Mouse (Mus musculus) megakaryocyte progenitor cell, adult 5-6 weeks (primary cell): ENCODE results near the gene Psmc3ip. TPM values are rescaled to one million over a fixed set of nuclear protein-coding genes. Genes with fewer than 3 reads are reported as not detected.
"Not testable (repeated sequence)": the region's sequence is repeated elsewhere in the genome, so short reads cannot be mapped to it uniquely, and the experiment has no call there.

Experiments
- ATAC-seq: replicated peaks from 2 replicates; pipeline ENCODE4 v1.8.0; 2016; ENCODE audit warnings: mild to moderate bottlenecking, moderate TSS enrichment, inconsistent platforms; ENCODE audit not compliant: poor library complexity
- total RNA-seq, 2 experiments: library from RNA; stranded (forward) in 1 of 2; stranded (reverse) in 1 of 2; fragments of 157-497, 149-512 nt in 1 of 2; fragments of 200-1000 nt in 1 of 2; gene quantifications; 2 replicates each; pipeline versions ENCODE4 v1.2.3 to v1.2.4; 2015 to 2017

Psmc3ip gene
- total RNA-seq (2015), result 32.7 and 40.2 TPM in 2 replicates
- 58.6 and 67.8 TPM in 2 replicates for total RNA-seq (2017)

DNA sequence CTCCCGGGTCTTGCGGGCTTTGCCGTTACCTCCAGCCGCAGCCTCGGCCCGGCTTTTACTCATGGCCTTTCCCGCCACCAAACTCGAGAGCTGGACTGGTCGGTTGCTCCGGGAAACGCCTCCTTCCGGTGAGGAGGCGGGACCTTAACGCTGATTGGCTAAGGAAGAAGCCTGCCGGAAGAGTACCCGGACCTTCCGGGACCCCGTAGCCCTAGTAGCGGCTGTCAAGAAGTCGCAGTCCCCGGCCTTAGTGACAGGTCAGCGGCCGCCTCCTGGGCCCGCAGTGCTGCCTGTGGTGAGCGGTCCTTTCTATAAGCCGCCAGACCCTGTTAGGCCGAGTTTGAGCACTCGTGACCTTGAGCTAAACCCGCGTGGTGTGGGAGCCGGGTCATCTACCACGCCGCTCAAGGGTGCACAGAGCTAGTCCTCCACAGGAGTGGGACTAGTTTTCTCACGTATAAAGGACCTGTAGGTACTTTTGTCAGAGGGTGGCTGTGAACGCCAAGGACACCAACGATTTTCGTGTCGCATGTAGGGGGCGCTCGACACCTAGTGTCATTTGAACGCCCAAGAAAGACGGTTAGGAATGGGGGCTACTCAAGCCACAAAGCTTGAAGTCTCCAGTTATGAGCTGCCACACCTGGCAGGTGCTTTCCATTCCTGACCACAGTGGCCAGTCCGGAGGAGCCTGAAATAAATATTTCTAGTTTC is at the start of gene Psmc3ip:
TSS of gene Psmc3ip (minus strand) at position 123 of the 711 bp plus-strand sequence.
- peak; percentile 97 for ATAC-seq

DNA sequence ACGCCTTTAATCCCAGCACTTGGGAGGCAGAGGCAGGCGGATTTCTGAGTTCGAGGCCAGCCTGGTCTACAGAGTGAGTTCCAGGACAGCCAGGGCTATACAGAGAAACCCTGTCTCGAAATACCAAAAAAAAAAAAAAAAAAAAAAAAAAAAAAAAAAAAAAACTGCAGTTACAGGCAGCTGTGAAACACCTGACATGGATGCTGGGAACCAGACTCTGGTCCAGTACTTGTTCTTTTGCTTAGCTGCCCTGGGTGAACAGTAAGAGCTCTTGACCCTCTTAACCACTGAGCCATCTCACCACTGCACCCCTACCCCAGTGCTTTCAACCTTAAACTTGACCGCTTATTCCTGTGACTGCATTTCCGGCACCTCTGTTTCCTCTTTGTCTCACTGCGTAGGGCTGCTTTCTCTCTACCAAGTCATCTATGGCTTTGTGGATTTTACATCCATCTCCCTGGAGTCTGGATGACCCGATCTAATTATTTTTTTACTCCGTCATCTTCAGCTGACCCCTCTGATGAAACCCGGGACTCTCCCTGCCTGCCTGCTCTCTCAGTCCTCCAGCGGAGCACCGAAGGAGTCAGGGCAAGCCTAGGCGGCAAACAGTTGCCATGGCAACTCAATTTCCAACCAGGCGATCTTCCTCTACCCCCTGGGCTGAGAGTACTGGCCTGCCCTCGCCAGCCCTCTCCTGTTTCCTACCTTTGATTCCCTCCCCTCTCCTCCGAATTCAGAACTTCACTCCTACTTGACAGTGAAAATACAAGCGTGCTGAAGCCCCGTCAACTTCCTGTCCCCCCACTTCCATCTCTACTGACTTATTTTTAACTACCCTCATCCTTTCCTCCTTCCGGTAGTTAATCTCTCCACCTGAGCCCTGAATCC is 48.3 kb upstream of the Psmc3ip start:
- ATAC-seq, result peak; percentile 63

DNA sequence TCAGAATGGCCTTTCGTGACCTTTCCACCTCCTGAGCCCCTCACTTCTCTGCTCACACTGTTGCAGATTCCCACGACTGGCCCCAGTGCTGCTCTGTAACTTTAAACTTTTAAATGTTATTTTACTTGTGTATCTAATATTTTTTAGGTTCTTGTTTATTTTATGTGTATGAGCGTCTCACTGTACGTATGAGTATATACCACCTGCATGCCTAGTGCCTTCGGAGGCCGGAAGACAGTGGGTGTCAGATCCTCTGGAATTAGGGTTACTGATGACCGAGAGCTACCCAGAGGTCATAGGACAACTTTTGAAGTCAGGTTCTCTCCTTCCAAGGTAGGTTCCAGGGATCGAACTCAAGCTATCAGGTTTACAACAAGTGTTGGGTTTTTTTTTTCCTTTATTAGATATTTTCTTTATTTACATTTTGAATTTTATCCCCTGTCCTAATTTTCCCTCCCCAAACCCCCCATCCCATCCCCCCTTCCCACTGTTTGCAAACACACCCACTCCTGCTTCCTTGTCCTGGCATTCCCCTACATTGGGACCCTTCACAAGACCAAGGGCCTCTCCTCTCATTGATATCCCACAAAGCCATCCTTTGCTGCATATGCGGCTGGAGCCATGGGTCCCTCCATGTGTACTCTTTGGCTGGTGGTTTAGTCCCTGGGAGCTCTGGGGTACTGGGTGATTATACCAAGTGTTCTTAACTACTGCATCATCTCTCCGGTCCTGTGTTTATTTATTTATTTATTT is 47.2 kb upstream of the Psmc3ip start:
- ATAC-seq, result no peak

DNA sequence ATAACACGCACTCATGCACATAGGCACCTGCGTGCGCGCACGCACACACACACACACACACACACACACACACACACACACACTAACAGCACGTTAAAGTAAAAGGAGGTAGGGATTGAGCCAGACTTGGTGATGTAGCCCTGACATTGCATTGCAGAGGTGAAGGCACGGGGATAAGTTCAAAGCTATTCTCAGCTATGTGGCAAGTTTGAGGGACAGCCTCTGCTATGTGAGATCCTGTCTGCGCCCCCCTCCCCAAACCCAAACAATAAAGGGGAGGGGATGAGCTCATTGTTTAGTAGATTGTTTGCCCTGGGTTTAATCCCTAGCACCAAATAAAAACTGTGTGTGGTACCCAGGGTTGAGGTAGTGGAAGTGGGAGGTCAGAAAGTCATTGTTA is 45.9 kb upstream of the Psmc3ip start:
- ATAC-seq, result no peak

DNA sequence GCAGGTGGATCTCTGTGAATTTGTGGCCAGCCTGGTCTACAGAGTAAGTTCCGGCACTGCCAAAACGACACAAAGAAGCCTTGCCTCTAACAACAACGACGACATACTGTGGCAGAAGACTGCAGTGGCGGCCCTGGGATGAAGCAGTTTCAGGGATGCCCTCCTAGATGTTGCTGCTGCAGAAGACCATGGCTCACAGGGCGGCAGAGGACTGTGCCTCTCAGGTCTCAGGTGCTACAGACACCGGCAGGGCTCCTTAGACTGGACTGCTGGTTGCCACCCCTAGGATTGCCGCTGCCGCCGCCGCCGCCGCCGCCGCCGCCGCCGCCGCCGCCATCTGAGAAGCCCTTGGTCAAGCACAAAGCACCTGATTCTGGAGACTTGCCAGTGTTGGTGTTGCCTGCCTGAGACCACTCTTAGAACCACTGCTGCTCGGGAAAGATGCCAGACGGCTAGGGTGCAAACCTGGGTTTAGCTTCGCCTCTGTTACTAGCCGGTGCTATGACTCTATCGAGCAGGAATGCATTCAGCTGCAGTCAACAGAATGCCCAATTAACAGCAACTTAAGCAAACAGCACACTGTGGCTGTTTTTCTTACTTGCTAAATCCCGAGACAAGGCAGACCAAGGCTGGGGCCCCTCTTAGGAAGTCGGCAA is 45.1 kb upstream of the Psmc3ip start:
- no peak for ATAC-seq

DNA sequence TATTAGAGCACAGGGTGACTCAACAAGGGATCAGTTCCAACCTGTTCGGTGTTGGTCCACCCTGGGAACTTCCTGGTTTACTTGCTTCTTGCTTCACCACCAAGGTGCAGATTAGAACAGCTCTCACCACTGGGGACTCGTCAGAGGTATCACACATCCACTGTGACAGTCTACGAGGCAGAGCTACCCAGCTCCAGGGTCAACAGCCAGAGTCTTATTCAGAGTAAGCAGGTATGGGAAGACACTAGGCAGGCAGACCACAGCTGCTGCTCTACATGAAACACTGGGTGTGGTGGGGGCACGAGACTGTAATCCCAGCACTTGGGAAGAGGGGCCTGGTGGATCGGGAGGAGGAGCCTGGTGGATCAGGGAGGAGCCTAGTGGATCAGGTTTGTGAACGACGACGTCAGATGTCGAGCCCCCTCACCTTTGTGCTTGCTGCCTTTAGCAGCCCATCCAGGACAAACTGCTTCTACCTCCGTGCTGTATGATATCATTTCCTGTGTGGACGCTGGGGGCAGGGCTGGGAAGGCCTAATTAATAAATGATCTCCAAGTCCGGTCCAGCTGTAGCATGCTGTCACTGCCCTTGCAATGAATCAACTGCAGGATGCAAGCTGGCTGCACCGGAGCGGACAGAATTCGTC is 43.4 kb upstream of the Psmc3ip start:
- ATAC-seq, result peak; percentile 14; the same call in 1 of the 2 replicates

DNA sequence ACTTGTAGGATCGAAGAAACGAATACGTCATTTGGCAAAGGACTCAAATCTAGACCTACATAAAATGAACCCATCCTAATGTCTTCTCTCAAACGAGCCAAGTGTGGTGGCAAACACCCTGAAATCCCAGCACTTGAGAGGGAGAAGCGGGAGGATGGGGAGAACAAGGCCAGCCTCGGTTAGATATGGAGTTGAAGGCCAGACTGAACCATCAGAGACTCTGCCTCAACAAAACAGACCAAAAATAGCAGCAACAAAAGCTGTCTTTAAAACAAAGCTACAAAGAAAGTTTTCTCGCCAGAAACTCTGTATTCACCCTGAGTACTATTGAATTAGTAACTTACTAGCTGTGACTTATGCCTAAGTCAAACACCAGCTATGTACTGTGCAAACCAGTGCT is 41.8 kb upstream of the Psmc3ip start:
- ATAC-seq, result no peak

DNA sequence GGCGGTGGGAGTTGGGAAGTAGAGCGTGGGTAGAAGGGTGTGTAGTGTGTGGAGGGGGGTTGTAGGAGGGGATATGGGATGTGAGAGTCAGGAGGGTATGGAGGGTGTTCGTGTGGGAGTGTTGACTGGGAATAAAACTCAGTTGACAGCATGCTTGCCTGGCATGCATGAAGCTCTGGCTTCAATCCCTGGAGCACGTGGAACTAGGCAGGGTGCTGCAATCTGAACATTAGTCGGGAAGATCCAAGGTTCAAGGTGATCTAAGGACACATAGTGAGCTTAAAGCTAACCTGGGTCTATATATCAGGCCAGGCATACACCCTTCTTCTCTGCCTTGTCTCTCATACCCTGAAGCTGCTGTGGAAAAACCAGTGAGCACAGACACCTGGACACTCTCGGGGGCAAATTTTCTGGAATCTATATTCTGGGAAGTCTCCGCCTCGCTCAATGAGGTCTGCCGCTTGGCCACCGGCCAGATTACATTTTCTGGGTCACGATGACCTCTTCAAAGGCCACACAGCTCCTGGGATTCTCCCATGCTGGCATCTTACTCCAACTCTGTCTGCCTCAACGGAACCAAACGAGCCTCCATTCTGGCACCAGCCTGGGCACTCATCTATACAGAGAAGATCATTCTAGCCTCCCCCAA is 39.1 kb upstream of the Psmc3ip start:
- no peak for ATAC-seq

DNA sequence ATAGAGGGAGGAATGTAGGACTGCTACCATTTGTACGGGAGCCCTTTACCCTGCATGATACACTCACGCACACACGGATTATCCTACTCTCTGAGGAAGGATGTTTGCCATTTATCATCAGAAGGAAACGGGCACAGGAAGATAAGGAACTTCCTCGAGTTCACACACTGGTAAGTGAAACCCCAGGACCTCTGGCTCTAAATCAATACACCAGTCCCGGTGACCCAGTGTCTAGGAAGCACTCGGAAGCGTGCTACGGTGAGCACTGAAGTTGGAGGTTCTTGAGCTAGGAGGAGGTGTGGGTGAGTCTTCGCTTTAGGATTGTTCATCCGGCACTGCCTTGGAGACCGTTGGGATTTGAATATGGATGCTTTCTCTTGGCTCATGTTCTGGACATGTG is 37.8 kb upstream of the Psmc3ip start:
- ATAC-seq, result no peak

DNA sequence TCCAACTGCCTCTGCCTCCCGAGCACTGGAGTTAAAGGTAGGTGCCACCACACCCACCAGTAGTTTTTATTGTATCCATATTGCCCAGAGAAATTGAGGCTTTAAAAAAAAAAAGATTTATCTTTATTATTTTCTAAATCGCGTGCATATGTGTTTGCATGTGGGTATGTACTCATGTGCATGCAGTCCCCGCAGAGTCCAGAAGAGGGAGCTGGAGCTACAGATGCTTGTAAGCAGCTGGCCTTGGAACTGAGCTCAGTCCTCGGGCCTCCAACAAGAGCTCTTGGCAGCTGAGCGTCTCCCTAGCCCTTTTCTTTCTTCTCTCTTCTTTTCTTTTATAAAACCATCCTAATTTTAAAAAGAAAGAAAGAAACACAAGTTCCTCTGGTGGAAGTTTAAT is 36.5 kb upstream of the Psmc3ip start:
- ATAC-seq, result 0 out of 2 replicates have a peak, but pooled peaks have one; percentile 44

DNA sequence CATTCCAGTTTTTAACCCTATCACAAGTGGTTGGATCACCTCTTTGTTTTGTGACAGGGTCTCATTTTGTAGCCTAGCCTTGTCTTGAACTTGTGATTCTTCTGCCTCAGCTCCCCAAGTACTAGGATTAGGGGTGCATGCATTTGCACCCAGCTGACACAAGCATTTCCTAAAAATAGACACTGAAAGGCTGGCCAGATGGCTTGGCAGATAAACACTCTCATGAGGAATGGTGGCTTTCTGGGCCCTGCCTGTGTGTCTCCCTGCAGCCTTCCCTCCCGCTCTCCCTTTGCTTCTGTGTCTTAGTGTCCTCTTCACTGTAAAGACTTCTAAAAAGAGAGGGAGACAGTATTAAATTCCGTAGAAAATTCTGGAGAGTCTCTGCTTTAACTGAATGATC is 36.0 kb upstream of the Psmc3ip start:
- peak; percentile 60 for ATAC-seq

DNA sequence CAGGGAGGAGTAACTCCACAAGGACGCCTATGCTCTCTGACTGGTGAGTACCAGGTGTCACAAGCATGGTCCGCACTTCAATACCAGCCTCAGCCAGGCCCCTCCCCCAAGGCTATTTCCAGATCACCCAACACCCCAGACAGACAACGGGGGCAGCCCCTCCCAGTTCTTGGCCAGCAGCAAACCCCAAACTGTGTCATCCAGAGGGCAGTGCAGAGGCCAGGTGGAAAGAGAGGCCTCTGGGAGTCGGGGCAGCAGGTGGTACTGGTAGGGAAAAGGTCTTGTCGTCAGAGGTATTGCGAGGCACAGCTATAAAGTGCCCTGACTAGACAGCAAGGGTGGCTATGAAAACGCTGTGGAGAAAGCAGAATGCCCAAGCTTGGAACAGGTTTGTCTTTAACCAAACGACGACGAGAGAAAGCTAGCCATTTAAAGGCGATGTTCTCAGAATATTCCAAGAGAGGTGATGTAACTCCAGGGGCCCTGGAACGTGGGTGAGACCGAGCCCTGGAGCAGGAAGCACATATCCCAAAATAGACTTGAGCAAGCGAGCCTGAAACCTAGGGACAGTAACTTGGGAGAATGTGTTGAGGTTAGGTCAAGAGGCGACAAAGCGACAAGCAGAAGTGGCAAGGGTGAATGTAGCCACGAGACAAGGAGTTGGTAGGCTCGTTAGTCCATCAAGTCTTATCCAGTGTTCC is 35.0 kb upstream of the Psmc3ip start:
- no peak for ATAC-seq

DNA sequence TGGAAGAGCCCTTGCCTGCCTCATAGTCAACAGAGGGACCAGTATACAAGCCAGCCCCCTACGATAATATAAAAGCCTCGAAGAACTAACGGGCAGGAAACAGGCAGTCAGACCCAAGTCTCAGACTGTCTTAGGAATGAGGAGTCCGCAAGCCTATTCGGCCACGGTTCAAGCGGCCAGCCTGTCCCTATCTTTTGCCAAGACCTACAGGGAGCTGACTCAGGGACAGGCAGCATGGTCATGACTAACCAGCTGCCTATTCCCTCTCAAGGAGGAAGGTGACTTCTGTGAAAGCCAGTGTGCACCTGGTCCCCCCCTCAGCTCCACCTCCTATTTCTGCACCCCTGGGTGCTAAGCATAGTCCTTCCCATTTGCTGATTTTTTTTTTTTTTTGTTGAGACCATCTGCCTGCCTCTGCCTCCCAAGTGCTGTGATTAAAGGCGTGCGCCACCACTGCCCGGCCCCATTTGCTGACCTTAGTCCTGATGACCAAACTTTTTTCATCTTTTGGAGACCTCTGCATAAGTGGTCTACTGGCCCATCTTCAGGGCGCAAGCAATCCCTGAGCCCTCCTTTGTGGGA is 33.9 kb upstream of the Psmc3ip start:
- no peak for ATAC-seq

DNA sequence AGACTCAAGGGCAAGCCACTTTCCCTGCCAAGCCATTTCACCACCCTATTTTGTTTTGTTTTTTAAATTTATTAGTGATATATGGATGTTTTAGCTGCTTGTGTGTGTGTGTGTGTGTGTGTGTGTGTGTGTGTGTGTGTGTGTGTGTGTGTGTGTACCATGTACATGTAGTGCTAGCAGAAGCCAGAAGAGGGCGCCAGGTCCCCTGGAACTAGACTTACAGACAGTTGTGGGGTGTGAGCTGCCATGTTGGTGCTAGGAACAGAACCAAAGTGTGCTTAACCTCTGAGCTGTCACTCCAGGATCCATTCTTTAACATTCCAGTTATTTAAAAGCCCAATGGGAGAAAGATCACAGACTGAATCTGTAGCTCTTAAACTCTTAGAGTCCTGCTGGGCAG is 31.8 kb upstream of the Psmc3ip start:
- ATAC-seq, result no peak

DNA sequence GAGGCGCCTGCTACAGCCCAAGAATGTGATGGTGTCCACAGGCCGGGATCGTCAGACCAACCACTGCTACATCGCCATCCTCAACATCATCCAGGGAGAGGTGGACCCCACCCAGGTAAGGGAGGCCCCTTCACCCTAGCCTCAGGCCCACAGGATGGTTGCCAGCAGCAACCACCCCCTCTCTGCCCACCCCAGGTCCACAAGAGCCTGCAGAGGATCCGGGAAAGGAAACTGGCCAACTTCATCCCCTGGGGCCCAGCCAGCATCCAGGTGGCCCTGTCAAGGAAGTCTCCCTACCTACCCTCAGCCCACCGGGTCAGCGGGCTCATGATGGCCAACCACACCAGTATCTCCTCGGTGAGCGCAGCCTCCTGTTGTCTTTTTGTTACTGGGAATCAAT is 29.8 kb upstream of the Psmc3ip start:
- not testable (repeated sequence) for ATAC-seq

DNA sequence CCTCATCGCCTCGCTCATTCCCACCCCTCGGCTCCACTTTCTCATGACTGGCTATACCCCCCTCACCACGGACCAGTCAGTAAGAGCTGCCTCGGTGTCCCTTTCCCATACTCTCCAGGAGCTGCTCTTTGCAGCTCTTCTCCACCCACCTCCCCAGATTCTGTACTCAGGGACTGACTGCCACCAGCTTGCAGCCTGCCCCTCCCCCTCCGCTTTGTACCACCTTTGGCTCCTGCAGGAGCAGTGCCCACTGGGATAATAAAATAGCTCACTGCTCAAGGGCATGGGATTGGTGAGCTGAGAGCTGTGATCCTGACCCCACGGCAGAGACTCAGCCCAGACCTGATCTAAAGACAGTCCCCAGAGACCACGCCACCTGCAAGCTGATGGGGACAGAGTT is 29.3 kb upstream of the Psmc3ip start:
- ATAC-seq, result not testable (repeated sequence)

DNA sequence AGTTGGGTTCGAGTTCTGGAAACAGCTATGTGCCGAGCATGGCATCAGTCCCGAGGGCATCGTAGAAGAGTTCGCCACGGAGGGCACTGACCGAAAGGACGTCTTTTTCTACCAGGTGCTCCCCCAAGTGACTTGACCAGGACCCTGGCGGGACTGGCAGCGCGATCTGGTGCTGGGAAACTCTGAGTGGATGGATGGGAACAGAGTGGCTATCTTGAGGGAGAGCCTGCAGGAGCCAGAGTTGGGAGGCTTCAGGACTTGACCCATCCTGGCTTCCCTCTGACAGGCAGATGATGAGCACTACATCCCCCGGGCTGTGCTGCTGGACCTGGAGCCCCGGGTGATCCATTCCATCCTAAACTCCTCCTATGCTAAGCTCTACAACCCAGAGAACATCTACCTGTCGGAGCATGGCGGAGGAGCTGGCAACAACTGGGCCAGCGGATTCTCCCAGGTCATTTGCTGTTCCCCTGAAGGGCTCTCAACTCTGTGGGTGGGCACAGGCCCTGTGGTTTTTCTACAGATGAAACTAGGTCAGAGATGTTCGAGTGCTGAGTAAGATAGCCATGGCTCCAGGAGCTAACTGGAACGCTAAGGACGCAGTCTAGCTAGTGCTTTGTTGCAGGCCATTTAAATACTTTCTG is 25.4 kb upstream of the Psmc3ip start:
- no peak for ATAC-seq
